Comparison of ENCODE assay signal across 22 mouse cellular contexts in genomic region chr1:71964450-71965126, GRCm38 (mm10).
"Had no signal": no experiment of that assay in that cellular context is flagged by ENCODE, and none has a peak within 500 bp of the region (broad histone marks: within the 10 kb centered on the region; RNA-seq: fewer than 3 reads in every experiment).

No protein-coding gene starts in this region.

- ATAC-seq: hindbrain, postnatal 0 days; inflammation-experienced regulatory T-cells, adult 6 months; intestine, embryonic 16.5 days; midbrain, embryonic 13.5 days; midbrain, embryonic 16.5 days had no signal

- H3K9ac ChIP-seq: limb, embryonic 12.5 days; limb, embryonic 15.5 days; liver, embryonic 14.5 days; lung, embryonic 15.5 days; midbrain, embryonic 13.5 days; neural tube, embryonic 13.5 days; stomach, embryonic 15.5 days had no signal

- DNase-seq: left cerebral cortex, postnatal 4 days; lung, adult 18-20 months; lung, postnatal 10 days; lung, postnatal 36 days; retina, postnatal 1 day; right cerebral cortex, postnatal 25 days; spleen, adult 18-20 months; thymus, postnatal 25 days had no signal

- H3K27ac ChIP-seq: hindbrain, postnatal 0 days; limb, embryonic 12.5 days; limb, embryonic 15.5 days; liver, embryonic 14.5 days; lung, embryonic 15.5 days; midbrain, embryonic 10.5 days; midbrain, embryonic 13.5 days; neural tube, embryonic 13.5 days; stomach, embryonic 15.5 days had no signal

- H3K9me3 ChIP-seq: limb, embryonic 12.5 days; limb, embryonic 15.5 days; lung, embryonic 15.5 days; midbrain, embryonic 10.5 days; midbrain, embryonic 13.5 days; neural tube, embryonic 13.5 days; stomach, embryonic 15.5 days had no signal

- H3K4me3 ChIP-seq: limb, embryonic 12.5 days; limb, embryonic 15.5 days; lung, embryonic 15.5 days; megakaryocyte, embryonic 14.5 days; midbrain, embryonic 10.5 days; midbrain, embryonic 13.5 days; myocyte; neural tube, embryonic 13.5 days; stomach, embryonic 15.5 days had no signal

- H3K4me1 ChIP-seq: limb, embryonic 12.5 days; limb, embryonic 15.5 days; lung, embryonic 15.5 days; megakaryocyte, embryonic 14.5 days; midbrain, embryonic 10.5 days; midbrain, embryonic 13.5 days; neural tube, embryonic 13.5 days; stomach, embryonic 15.5 days had no signal

- H3K4me2 ChIP-seq: limb, embryonic 12.5 days; limb, embryonic 15.5 days; lung, embryonic 15.5 days; midbrain, embryonic 13.5 days; neural tube, embryonic 13.5 days; stomach, embryonic 15.5 days had no signal

- H3K36me3 ChIP-seq: limb, embryonic 12.5 days; limb, embryonic 15.5 days; lung, embryonic 15.5 days; midbrain, embryonic 10.5 days; midbrain, embryonic 13.5 days; neural tube, embryonic 13.5 days; stomach, embryonic 15.5 days had no signal

- H3K27me3 ChIP-seq: limb, embryonic 12.5 days; limb, embryonic 15.5 days; lung, embryonic 15.5 days; megakaryocyte, embryonic 14.5 days; midbrain, embryonic 13.5 days; neural tube, embryonic 13.5 days; stomach, embryonic 15.5 days had no signal
